Mouse (Mus musculus) thymus, adult 18-20 months (tissue): ENCODE data around the gene Foxk1.

Experiments
- DNase-seq, 2 experiments: peaks; one replicate each; pipeline ENCODE4 v3.0.0; 2022; ENCODE audit warnings: mixed read lengths in 2 of 2

Foxk1 gene

GRCm38 (mm10) chr5:142486654-142487053 is 85.4 kb downstream of the Foxk1 start:
- no peak for DNase-seq

DNA sequence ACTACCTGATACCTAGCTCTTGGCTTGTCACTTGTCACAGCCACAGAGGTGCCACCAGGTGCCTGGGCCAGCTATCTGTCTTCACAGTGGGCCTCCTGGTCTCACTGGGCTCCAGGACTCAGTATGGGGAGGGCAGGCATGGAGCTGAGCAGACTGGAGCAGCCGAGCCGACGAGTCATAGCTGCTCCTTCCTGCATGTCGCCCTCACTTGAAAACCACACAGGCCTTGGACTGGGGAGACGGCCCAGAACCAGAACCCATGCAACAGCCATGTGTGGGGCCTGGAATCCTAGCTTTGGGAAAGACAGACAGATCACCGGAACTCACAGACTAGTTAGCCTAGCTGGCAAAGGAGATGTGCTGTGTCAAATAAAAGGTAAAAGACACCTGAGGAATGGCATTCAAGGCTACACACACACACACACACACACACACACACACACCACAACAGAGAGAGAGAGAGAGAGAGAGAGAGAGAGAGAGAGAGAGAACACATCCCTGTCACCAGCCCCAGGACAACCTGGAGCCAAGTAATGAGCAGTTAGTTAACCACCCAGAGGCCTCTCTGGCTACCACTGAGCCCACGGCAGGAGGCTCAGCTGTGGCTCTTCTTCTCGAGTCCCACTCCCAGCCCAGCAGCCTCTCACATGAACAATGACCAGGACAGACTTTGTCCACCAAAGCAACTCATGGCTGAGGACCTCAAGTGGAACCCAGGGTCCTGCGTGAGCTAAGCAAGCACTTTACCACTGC is 88.8 kb downstream of the Foxk1 start:
- DNase-seq: no peak

DNA sequence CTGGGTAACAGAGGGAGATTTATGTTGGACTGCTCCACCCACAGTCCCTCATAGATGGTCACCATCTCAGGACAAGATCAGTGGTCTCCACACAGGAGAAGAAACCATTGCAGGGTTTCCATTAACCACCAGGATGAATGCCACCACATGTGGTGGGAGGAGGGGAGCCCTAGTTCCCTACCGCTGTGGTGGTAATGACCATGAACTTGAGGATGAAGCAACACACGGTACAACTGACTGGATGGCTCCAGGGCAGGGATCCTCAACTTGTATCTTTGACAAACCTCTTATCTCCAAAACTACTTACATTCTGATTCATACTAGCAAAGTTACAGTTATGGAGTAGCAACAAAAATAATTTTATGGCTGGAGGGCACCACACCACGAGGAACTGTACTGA is 92.0 kb downstream of the Foxk1 start:
- no peak for DNase-seq

DNA sequence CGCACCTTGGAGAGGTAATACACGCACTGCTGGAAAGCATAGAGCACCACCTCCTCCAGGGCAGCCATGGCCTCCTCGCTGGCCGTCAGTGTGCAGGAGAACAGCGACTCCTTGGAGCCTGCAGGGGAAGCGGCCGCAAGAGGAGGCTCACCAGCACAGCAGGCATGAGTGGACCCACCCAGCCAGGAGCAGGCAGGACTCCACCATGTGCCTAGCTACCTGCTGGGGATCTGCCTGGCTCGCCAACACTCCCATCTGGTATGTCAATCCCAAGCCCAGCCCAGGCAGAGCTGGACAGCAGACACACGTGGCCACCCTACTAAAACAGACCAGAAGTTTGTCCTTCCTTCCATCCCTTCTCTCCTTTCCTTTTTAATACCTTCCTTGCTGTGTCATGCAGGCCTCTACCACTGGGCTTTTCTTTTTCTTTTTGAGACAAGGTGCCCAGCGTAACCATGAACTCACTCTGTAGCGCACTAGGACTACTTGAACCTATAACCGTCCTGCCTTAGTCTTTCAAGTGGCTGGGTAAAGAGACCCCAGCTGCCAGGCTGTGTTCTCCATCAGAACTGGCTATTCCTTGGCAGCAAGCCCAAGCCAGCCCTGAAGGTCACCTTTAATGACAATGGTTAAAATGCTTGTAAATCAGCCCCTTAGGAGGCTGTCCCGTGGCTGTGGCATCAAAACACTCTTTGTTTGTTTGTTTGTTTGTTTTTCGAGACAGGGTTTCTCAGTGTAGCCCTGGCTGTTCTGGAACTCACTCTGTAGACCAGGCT is 94.2 kb downstream of the Foxk1 start:
- DNase-seq: no peak

- no peak for DNase-seq
Measured at GRCm38 (mm10) chr5:142498964-142499363, 97.7 kb downstream of the Foxk1 start.

DNA sequence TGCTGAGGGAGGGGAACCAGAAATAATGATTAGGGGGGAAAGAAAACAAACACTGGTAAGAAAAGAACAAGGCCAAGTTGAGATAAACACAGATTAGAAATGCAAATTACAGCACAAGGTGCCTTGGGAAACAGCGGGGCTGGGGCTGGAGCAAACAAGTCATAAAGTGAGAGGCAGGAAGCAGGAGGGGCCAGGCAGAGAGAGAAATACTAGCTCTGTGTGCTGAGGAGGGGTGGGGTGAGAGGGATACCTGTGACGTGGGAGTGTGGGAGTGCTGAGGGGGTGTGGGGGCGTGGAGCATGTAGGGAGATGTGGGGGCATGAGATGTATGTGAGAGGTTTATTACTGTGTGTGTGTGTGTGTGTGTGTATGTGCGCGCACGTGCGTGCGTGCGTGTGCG is 99.6 kb downstream of the Foxk1 start:
- DNase-seq: no peak

DNA sequence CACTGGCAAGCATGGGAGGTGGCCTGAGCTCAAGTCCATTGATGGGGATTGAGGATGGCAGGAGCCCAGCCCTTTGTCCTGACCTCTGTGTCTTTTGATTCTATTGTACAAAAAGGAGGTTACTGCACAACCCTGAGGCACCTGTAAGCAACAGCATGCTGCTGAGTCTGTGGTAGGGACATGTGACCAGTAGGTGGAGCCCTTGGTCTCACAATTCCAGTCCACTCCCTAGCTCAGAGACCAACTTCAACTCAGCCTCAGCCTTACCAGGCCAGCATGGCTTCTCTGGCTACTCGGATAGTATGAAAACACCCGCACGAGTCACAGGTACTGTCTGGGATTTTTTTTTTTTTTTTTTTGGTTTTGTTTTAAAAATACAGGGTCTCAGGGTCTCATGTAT is 101.1 kb downstream of the Foxk1 start:
- peak; percentile 10 to 18 for DNase-seq

DNA sequence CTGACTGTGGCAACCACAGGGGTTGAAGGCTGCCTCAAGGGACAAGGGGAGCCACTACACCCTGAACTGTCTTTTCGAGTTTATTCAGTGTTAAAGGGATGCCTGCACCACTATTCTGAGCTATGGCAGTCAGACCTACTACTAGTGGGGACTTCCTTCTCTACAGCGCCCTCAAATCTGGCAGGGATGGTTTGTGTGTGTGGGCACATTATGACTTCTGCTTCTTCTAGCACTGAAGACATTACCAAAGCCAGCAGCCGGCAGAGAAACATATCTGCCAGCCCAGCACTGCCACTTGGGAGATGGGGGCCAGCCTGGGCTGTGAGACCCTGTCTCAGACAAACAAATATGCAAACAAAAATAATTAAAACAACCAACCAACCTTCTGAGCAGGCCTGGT is 102.9 kb downstream of the Foxk1 start:
- no peak for DNase-seq

- no peak for DNase-seq
Measured at GRCm38 (mm10) chr5:142505695-142506423, 104.6 kb downstream of the Foxk1 start.

DNA sequence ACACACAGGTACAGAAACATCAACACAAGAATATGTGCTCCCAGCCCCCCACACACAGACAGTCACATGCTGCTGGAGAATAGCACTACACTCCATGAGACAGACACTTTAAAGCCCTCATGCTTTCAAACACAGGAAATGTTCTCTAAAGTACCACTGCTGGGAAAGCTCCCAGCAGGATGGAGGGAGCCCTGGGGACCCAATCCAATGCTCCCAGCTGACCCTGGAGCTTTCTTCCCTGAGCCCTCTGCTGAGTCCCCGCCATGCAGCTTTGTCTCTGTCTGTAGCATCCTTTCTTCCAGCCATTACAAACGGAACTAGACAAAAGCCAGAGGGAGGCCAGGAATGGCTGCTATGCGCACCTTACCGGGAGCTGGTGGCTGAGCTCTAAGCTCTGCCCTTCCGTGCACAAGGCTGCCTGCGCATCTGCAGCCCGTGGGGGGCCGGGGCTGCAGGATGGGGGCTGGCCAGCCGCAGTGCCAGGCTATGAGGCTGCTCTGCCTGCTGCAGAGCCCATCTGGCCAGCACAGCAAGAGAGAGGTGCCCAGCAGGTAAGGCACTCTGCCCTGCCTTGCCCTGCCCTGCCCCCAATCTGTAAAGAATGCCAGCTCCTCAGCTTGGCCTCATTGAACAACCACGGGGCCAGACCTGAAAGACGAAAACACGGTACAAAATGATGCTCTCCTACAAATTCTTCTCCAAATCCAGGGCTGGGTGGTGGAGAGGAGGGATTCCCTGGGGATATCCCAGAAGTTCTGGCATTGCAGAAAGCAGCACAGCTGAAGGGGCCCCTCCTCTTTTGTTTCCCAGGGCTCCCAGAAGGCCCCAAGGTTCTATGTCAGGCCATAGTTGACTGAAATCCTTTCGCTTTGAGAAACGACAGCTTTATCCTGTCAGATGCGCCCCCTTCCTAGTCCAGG is 108.1 kb downstream of the Foxk1 start:
- no peak for DNase-seq

GRCm38 (mm10) chr5:142510061-142510414 is 108.7 kb downstream of the Foxk1 start:
- DNase-seq: no peak
